Mouse (Mus musculus) stomach, postnatal 0 days (tissue): ENCODE measurements around the gene Coch. TPM values are rescaled to one million over a fixed set of nuclear protein-coding genes. Genes with fewer than 3 reads are reported as not detected.
A peak's percentile ranks its signal among the peaks of the same experiment; 100 is the strongest.
"Not testable (repeated sequence)": the region's sequence is repeated elsewhere in the genome, so short reads cannot be mapped to it uniquely, and the experiment has no call there.

ENCODE experiments used
- ATAC-seq: fragments of 200-750 bp; cut with Nextera tagmentation; 2 replicates; pipeline ENCODE4 v1.8.0; 2017; ENCODE audit not compliant: low FRiP score, low TSS enrichment
- DNase-seq: peaks from one replicate; pipeline ENCODE4 v3.0.0-alpha.2; 2016; ENCODE audit warnings: low spot score
- H3K27ac ChIP-seq: fragments of 300-500 bp; sonication (generic); replicated peaks from 2 replicates; pipeline ENCODE4 v1.5.1; 2014; ENCODE audit warnings: mild to moderate bottlenecking, control low read depth
- H3K27me3 ChIP-seq: fragments of 300-500 bp; sonication (generic); 2 replicates; pipeline ENCODE4 v1.6.1; 2014; ENCODE audit warnings: low read length; ENCODE audit not compliant: control insufficient read depth, insufficient read depth
- H3K36me3 ChIP-seq: fragments of 300-500 bp; sonication (generic); 2 replicates; pipeline ENCODE4 v1.6.1; 2014; ENCODE audit warnings: low read length, mixed read lengths; ENCODE audit not compliant: control insufficient read depth, insufficient read depth
- H3K4me1 ChIP-seq: fragments of 300-500 bp; sonication (generic); replicated peaks from 2 replicates; pipeline ENCODE4 v1.6.1; 2014; ENCODE audit warnings: antibody characterized with exemption; ENCODE audit not compliant: control insufficient read depth, insufficient read depth
- H3K4me2 ChIP-seq: fragments of 300-500 bp; sonication (generic); replicated peaks from 2 replicates; pipeline ENCODE4 v1.6.1; 2014; ENCODE audit warnings: low read depth, mild to moderate bottlenecking, control low read depth, moderate library complexity
- H3K4me3 ChIP-seq: fragments of 300-500 bp; sonication (generic); 2 replicates; pipeline ENCODE4 v1.5.1; 2014; ENCODE audit warnings: low read depth, low read length, control low read depth
- H3K9ac ChIP-seq: fragments of 300-500 bp; sonication (generic); 2 replicates; pipeline ENCODE4 v1.6.1; 2014; ENCODE audit warnings: mild to moderate bottlenecking, low read length, control low read depth, mixed read lengths
- H3K9me3 ChIP-seq: fragments of 300-500 bp; sonication (generic); 2 replicates; pipeline ENCODE4 v1.6.1; 2016; ENCODE audit warnings: low read length; ENCODE audit not compliant: control insufficient read depth
- CTCF ChIP-seq: IDR thresholded peaks from 2 replicates; pipeline ENCODE4 v1.5.1; 2016; ENCODE audit warnings: antibody characterized with exemption, low read depth, mild to moderate bottlenecking, moderate library complexity
- EP300 ChIP-seq: optimal IDR thresholded peaks from 2 replicates; pipeline ENCODE3; 2016; ENCODE audit warnings: antibody characterized with exemption
- WGBS: fragments of 180-500 bp; shearing (Covaris S2); extraction: QIAGEN DNeasy Blood & Tissue Kit; methylation state at CpG from one replicate; pipeline ENCODE4 v1.1.7; 2014; 5-methylcytosine and 5-hydroxymethylcytosine counted together
- polyA plus RNA-seq: library from polyadenylated mRNA; unstranded; fragments of >200 nt; fragmentation: Nextera tagmentation; extraction: Ambion mirVana; gene quantifications from 2 replicates; pipeline ENCODE4 v1.2.1, GENCODE M21; 2015

Coch gene
- polyA plus RNA-seq, 1 experiment from 2014 or later: 0.61 TPM

DNA sequence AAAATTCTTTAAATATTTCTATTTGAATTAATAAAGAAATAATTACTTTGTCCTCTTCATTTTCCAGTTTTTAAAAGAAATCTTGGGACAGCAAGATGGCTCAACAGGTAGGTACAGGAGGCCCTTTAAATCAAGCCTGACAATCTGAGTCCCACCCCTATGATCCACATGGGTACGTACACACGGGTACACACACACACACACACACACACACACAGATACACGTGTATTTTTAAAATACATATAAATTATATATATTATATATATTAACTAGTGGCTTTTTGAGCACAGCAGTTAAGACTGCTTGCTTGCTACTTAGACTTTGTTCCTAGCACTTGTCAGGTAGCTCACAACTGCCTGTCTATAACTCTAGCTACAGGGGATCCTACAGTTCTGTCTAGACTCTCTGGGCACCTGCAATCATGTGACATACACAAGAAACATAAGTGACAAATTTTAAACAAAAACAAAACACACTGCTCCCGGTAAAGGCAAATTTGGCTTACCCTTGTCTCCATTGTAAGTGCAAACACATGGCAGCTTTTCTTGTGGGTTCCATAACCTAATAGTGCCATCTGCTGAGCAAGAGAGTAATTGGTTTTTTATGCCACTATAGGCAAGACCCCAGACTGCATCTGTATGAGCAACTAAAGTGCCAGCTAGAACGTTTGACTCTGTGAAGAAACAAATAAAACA, 29.7 kb downstream of the Coch start:
- DNase-seq (no peak), ATAC-seq (no peak)
- Histone ChIP-seq H3K4me1 (no peaks in the 10 kb centered on the region), H3K27me3 (no peaks in the 10 kb centered on the region), H3K9ac (no peak overlapping the region), H3K9me3 (no peaks in the 10 kb centered on the region), H3K4me2 (no peak overlapping the region), H3K27ac (no peak overlapping the region), H3K36me3 (peaks cover 7% of the 10 kb centered on the region; the same call in 1 of the 2 replicates), H3K4me3 (no peak overlapping the region)
- 76% methylated on average over 5 of the region's 5 CpGs for WGBS
- TF ChIP-seq CTCF (peak; percentile 54), EP300 (no peak)

DNA sequence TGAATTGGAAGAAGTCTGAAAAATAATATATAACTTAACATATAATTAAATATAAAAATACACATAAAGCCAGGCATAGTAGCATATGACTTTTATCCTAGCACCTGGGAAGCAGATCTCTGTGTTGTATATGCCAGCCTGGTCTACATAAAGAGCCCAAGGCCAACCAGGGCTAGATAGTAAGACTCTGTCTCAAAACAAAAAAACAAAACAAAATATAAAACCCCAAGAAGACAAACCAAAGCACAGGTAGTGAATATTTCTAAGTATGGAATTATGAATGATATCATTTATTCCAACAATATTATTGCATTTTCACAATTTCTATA, 30.2 kb downstream of the Coch start:
- Histone ChIP-seq H3K9ac (no peak overlapping the region), H3K27ac (no peak overlapping the region), H3K4me3 (no peak overlapping the region), H3K36me3 (peaks cover 7% of the 10 kb centered on the region; the same call in 1 of the 2 replicates), H3K4me2 (no peak overlapping the region), H3K4me1 (no peaks in the 10 kb centered on the region), H3K9me3 (no peaks in the 10 kb centered on the region), H3K27me3 (no peaks in the 10 kb centered on the region)
- TF ChIP-seq CTCF (no peak), EP300 (no peak)
- DNase-seq: no peak
- no peak for ATAC-seq

DNA sequence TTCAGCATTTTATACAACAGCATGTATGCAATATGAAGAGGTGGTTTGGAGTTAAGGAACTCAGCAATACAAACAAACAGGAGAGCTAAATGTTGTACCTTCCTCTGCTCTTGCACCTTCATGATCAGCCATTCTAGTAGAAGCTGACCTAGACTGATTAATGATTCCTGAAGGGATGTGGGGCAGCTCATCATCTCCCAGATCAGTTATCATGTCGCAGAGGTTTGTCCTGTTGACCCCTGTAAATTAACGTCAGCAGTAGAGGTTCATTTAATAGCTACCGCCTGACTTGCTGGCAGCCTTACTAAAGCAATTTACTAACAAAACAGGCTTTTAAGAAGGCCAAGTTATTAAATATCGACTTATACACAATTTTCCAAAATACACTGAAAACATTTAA, 40.3 kb downstream of the Coch start:
- no peak overlapping the region for H3K9ac ChIP-seq
- DNase-seq (no peak), ATAC-seq (no peak)
- H3K4me2 ChIP-seq: no peak overlapping the region
- H3K4me1 ChIP-seq: no peaks in the 10 kb centered on the region
- H3K27ac ChIP-seq: no peak overlapping the region
- H3K4me3 ChIP-seq: no peak overlapping the region
- no peaks in the 10 kb centered on the region for H3K27me3 ChIP-seq
- H3K36me3 ChIP-seq: no peaks in the 10 kb centered on the region
- TF ChIP-seq EP300 (no peak), CTCF (no peak)
- H3K9me3 ChIP-seq: no peaks in the 10 kb centered on the region
- WGBS: 62% methylated on average over 4 of the region's 4 CpGs

DNA sequence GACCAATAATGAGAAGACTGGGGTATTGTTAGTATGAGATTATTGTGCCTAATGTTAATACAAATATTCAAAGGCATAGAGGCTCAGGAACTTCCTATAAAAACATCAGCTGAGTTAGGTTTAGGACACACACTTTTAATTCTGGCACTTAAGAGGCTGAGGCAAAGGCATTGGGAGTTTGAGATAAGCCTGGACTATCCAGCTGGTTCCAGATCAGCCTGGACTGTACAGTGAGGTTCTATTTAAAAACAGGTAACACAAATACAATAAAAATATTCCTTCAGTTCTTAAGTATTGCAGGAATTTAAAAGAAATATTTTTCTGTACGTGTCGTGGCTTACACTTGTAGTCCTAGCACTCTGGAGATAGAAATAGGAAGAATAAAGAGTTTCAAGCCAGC, 43.1 kb downstream of the Coch start:
- ATAC-seq: no peak

DNA sequence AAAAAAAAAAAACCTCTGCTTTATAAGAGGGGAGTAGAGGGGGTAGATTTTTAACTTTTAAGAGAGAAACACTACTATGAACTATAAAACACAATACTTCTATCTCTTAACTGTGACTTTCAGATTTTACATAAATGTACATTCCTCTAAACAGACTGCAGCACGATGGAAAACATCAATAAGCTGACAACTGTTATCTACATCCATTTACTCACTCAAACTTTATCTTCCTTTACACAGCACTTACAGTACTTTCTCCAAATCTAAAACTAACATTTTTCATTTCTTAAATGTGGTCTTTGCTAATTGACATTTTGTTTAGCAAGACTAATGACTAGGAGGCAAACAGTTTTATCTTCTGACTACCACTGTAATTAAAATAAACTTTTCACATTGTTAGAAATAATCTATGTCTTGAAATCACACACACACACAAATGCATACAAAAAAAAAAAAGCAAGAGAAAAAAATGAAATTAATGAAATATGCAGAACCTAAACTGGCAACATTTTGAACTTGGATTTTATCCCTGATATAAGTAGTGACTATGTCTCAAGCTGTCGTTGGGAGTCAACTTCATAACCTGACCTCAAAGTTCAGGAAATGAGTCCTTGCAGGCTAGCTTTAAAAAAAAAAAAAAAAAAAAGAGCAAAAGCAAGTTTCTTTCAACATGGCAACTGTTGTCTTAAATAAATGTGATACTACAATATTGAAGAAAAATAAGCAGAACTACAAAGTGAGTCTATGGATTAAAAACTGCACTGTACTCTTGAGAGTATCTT, 43.7 kb downstream of the Coch start:
- H3K4me1 ChIP-seq: no peaks in the 10 kb centered on the region
- WGBS: 29% methylated on average over 2 of the region's 2 CpGs
- no peak overlapping the region for H3K4me2 ChIP-seq
- ATAC-seq (no peak), DNase-seq (no peak)
- TF ChIP-seq CTCF: no peak
- no peak for TF ChIP-seq EP300
- no peaks in the 10 kb centered on the region for H3K36me3 ChIP-seq
- no peaks in the 10 kb centered on the region for H3K9me3 ChIP-seq
- no peak overlapping the region for H3K9ac ChIP-seq
- no peaks in the 10 kb centered on the region for H3K27me3 ChIP-seq
- H3K27ac ChIP-seq: no peak overlapping the region
- no peak overlapping the region for H3K4me3 ChIP-seq

More for the DNA sequence above, 43.1 kb downstream of the Coch start:
- Histone ChIP-seq H3K36me3 (no peaks in the 10 kb centered on the region), H3K4me2 (no peak overlapping the region), H3K9ac (no peak overlapping the region), H3K27ac (no peak overlapping the region), H3K27me3 (no peaks in the 10 kb centered on the region), H3K4me1 (no peaks in the 10 kb centered on the region), H3K4me3 (no peak overlapping the region), H3K9me3 (no peaks in the 10 kb centered on the region)
- no peak for DNase-seq
- WGBS: 66% methylated on average over 2 of the region's 2 CpGs
- TF ChIP-seq EP300: no peak

DNA sequence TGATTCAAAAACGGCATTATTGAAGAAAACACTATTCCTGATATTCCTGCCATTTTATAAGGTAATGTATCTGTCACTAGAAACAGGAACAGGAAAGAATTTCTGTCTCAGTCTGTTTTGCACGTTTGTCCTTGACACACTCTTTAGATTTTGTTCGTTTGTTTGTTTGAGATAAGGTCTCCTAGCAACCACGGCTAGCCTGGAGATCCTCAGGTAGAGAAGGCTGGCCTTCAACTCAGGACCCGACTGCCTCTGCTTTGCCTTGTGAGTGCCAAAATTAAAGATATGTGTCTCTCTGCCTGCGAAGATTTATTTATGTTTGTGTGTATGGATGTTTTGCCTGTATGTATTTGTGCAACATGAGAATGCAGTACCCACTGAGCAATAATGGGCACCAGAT, 48.7 kb downstream of the Coch start:
- Histone ChIP-seq H3K4me2 (no peak overlapping the region), H3K9me3 (no peaks in the 10 kb centered on the region), H3K4me3 (no peak overlapping the region), H3K27ac (no peak overlapping the region), H3K36me3 (no peaks in the 10 kb centered on the region), H3K27me3 (no peaks in the 10 kb centered on the region), H3K4me1 (no peaks in the 10 kb centered on the region), H3K9ac (no peak overlapping the region)
- no peak for ATAC-seq
- TF ChIP-seq CTCF: no peak
- no peak for TF ChIP-seq EP300
- WGBS: 36% methylated on average over 6 of the region's 6 CpGs
- DNase-seq: no peak

DNA sequence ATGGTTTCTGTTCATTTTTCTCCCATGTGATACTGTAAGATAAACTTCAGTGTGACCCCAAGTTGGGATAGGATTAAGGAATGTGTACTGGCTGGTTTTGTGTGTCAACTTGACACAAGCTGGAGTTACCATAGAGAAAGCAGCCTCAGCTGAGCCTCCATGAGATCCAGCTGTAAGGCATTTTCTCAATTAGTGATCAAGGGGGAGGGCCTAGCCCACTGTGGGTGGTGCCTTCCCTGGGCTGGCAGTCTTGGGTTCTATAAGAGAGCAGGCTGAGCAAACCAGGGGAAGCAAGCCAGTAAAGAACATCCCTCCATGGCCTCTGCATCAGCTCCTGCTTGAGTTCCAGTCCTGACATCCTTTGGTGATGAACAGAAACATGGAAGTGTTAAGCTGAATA, 56.3 kb downstream of the Coch start:
- H3K4me2 ChIP-seq, H3K27me3 ChIP-seq, H3K4me3 ChIP-seq, DNase-seq, H3K4me1 ChIP-seq, H3K9me3 ChIP-seq, ATAC-seq, H3K27ac ChIP-seq, H3K36me3 ChIP-seq, H3K9ac ChIP-seq: not testable (repeated sequence)
